8 mouse cellular contexts compared by ENCODE assay signal in the genomic region with DNA sequence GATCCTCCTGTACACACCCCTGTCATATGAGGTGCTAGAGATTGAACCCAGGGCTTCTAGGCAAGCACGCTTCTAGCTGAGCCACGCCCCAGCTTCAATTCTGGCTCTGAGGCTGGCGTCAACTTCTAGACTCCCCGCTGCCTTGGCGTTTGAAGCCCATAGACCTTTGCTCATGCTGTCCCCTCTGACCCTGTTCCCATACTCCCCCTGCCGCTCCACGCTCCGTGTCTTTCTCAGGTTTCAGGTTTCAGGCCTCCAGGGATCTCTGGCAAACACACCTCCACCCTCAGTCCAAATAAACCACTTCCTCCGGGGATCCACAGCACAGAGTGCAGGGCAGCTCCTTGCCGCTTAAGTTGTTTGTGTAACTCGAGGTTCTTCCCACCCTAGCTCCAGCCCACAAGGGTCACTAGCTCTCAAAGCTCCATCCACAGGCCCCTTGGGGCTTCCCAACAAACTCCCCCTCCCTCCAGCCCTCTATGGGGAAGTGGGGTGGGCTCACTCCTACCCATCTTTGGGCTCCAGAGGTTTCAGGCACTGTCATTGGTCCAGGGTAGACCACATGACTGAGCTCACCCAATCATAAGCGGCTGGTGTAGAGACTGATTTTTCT. TPM values are rescaled to one million over a fixed set of nuclear protein-coding genes. Genes with fewer than 3 reads are reported as not detected.
A peak's percentile ranks its signal among the peaks of the same experiment; 100 is the strongest.
DNase-seq lines count a peak whose midpoint lies in the region; ATAC-seq and TF ChIP-seq lines count a peak whose summit lies in the region.

No protein-coding gene starts in this region.

- H3K27ac ChIP-seq in ES-E14 (ENCODE audit: insufficient read depth, low read depth, low read length, poor library complexity, severe bottlenecking): peak overlapping the region; percentile 66
- H3K27ac ChIP-seq in heart, embryonic 10.5 days: peak overlapping the region; percentile 86

- H3K36me3 ChIP-seq in ES-E14 (ENCODE audit: control insufficient read depth, insufficient read depth, low read length, poor library complexity, severe bottlenecking): no peaks in the 10 kb centered on the region
- H3K36me3 ChIP-seq in heart, embryonic 10.5 days: no peaks in the 10 kb centered on the region

- in situ Hi-C loops in ES-E14 (cut with MboI; ENCODE audit: low sequenced_read_pairs in 2 of 2, unreplicated experiment in 2 of 2): no loop called here

- H3K27me3 ChIP-seq in heart, embryonic 10.5 days (ENCODE audit: insufficient read depth, poor library complexity, severe bottlenecking): no peaks in the 10 kb centered on the region

- WGBS in heart, embryonic 10.5 days: 5% methylated on average over 12 of the region's 12 CpGs

- intact Hi-C loops in gastrocnemius, postnatal 14 days (cut with DNase I; ENCODE audit: low total_unique reads): no loop called here

- no peak for ATAC-seq in frontal cortex, adult (ENCODE audit: low TSS enrichment)

- H3K4me3 ChIP-seq in ES-E14 (ENCODE audit: insufficient read depth in 1 of 2, low read depth in 1 of 2, low read length in 2 of 2, poor library complexity in 1 of 2, severe bottlenecking in 1 of 2): peak overlapping the region; percentile 57 to 79
- H3K4me3 ChIP-seq in heart, embryonic 10.5 days: peak overlapping the region; percentile 31; the same call in 1 of the 2 replicates

- DNase-seq in gastrocnemius, postnatal 14 days: peak; percentile 18
- DNase-seq in gastrocnemius, postnatal 10 days: no peak
- DNase-seq in ES-E14 (ENCODE audit: low read depth, low spot score): peak; percentile 79
- DNase-seq in heart, embryonic 10.5 days (ENCODE audit: low spot score): peak; percentile 84
- peak; percentile 60 to 87 for DNase-seq in kidney, postnatal 25 days
- peak; percentile 81 for DNase-seq in mesoderm, embryonic 11.5 days (ENCODE audit: low read depth, low spot score)
- DNase-seq in frontal cortex, postnatal 14 days (ENCODE audit: low spot score in 2 of 2): no peak

- no peaks in the 10 kb centered on the region for H3K9me3 ChIP-seq in ES-E14 (ENCODE audit: control insufficient read depth, insufficient read depth, low read depth, low read length)
- no peaks in the 10 kb centered on the region for H3K9me3 ChIP-seq in heart, embryonic 10.5 days

- peak overlapping the region; percentile 50; the same call in 1 of the 2 replicates for H3K9ac ChIP-seq in ES-E14 (ENCODE audit: insufficient read depth, low read depth, low read length, poor library complexity, severe bottlenecking)

- H3K4me1 ChIP-seq in ES-E14 (ENCODE audit: control insufficient read depth in 2 of 2, insufficient read depth in 2 of 2, low read length in 2 of 2, poor library complexity in 1 of 2): peaks cover 8 to 11% of the 10 kb centered on the region in 2 experiments; a peak in 3 of 4 replicates
- H3K4me1 ChIP-seq in heart, embryonic 10.5 days: peaks cover 53% of the 10 kb centered on the region

TF ChIP-seq in ES-E14, 5 proteins besides CTCF, POLR2A, EP300 and RAD21:
- TF ChIP-seq ZC3H11A (IDR thresholded peaks at IDR 0.05; ENCODE audit: borderline replicate concordance, low read depth, low read length) (no peak), CHD2 (IDR thresholded peaks at IDR 0.05; ENCODE audit: low read depth, low read length) (no peak), ZNF384 (IDR thresholded peaks at IDR 0.05; ENCODE audit: low read depth, low read length) (no peak)

RNA-seq across cellular contexts. Expression of a gene that starts 20.0 kb away (rescaled TPM):
- 10 to 100 TPM; 41.0 to 50.9 TPM for total RNA-seq in gastrocnemius, postnatal 14 days (2021)
- total RNA-seq in gastrocnemius, postnatal 10 days (2021): 10 to 100 TPM; 56.8 to 69.7 TPM
- 62.4 and 69.3 TPM in 2 replicates for total RNA-seq in ES-E14 (2012; rRNA removed)
- 263 and 343 TPM in 2 replicates for polyA plus RNA-seq in heart, embryonic 10.5 days (2016; fragmentation: Nextera tagmentation; extraction: Ambion mirVana)

Comparison
In these comparisons a context has a peak if more than half of its experiments do, and no peak if none do; other contexts are left out.
1. DNase-seq: peak in gastrocnemius, postnatal 14 days (single experiment), ES-E14 (single experiment), heart, embryonic 10.5 days (single experiment), kidney, postnatal 25 days (2 of 2) and mesoderm, embryonic 11.5 days (single experiment); none in gastrocnemius, postnatal 10 days (single experiment) and frontal cortex, postnatal 14 days (0 of 2).